Mouse (Mus musculus): Measurements from ENCODE around the gene Cryab. TPM values are rescaled to one million over a fixed set of nuclear protein-coding genes. Genes with fewer than 3 reads are reported as not detected.

Gene Cryab
- total and polyA plus RNA-seq, 3 experiments: not detected

DNA sequence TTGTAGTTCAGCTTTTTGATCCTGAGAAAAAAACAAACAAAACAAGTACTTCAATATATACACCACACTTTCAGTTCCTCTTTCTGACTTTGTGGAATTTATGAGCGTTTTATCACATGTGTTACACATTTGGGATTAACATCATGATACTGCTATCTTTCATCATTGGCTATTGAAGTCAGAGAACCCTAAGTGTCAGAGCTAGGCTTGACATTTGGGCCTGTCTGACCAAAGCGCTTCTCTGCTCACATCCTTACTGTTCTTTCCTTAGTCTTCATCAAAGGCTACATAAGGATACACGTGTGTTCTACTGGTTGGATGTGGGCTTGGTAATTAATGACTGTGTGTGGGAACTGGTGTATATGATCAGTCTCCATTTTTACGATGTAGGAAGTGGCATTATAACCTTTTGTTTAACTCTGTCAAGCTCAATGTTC is 22.9 kb downstream of the Cryab start (continued):
- TF ChIP-seq ZC3H11A (IDR thresholded peaks at IDR 0.05; ENCODE audit: low read depth, low read length) (no peak), SIN3A (IDR thresholded peaks at IDR 0.05; ENCODE audit: low read length) (peak; percentile 91)

- peaks cover 0 to 15% of the 10 kb centered on the region in 2 experiments; a peak in 2 of 4 replicates for H3K36me3 ChIP-seq (ENCODE audit: control insufficient read depth in 1 of 2, insufficient read depth in 2 of 2, low read length in 2 of 2)
- H3K27me3 ChIP-seq (ENCODE audit: control insufficient read depth in 1 of 2, insufficient read depth in 2 of 2, low read length in 2 of 2): no peaks in the 10 kb centered on the region
- peaks cover 10% of the 10 kb centered on the region for H3K79me2 ChIP-seq (ENCODE audit: control insufficient read depth, insufficient read depth, low read length, poor library complexity)
- peak within 1 kb of the TSS; percentile 88 for H3K9ac ChIP-seq (ENCODE audit: control insufficient read depth, low read depth, low read length, poor library complexity, severe bottlenecking)
- H3K4me3 ChIP-seq (ENCODE audit: control insufficient read depth in 1 of 2, insufficient read depth in 1 of 2, low read depth in 2 of 2, low read length in 2 of 2): peak within 1 kb of the TSS; percentile 55 to 95
- peak within 1 kb of the TSS; percentile 82 for H3K27ac ChIP-seq (ENCODE audit: control insufficient read depth, low read depth, low read length)
- DNase-seq (ENCODE audit: low read depth, low spot score): peak; percentile 92
- H3K4me1 ChIP-seq (ENCODE audit: control insufficient read depth in 1 of 2, insufficient read depth in 2 of 2, low read length in 2 of 2): peaks cover 0 to 12% of the 10 kb centered on the region in 2 experiments; a peak in 3 of 4 replicates
- H3K9me3 ChIP-seq (replicated peaks; ENCODE audit: insufficient read depth, low read length): no peaks in the 10 kb centered on the region
- TF ChIP-seq USF1 (IDR thresholded peaks at IDR 0.05; ENCODE audit: low read depth, low read length): no peak
- TF ChIP-seq CHD1 (IDR thresholded peaks at IDR 0.05; ENCODE audit: low read depth, low read length): no peak
- peak; percentile 55; the same call in 1 of the 2 replicates for TF ChIP-seq MYC (IDR thresholded peaks at IDR 0.05; ENCODE audit: low read depth, low read length)
- no peak for TF ChIP-seq POLR2AphosphoS5 (IDR thresholded peaks at IDR 0.05; ENCODE audit: borderline replicate concordance, low read depth, low read length)
- TF ChIP-seq MAX (IDR thresholded peaks at IDR 0.05; ENCODE audit: low read length): no peak
- TF ChIP-seq POLR2A (IDR thresholded peaks at IDR 0.05; ENCODE audit: control insufficient read depth in 1 of 2, insufficient read depth in 1 of 2, low read depth in 1 of 2, low read length in 2 of 2, poor library complexity in 1 of 2): peak; percentile 7 to 65; a peak in 3 of 4 replicates
- no peak; the same call in 1 of the 2 replicates for TF ChIP-seq ETS1 (IDR thresholded peaks at IDR 0.05; ENCODE audit: low read depth, low read length)
- no peak for TF ChIP-seq CTCF (IDR thresholded peaks at IDR 0.05 in 2 of 3, conservative IDR thresholded peaks at IDR 0.05 in 1 of 3; ENCODE audit: control insufficient read depth in 1 of 3, insufficient read depth in 1 of 3, low read depth in 2 of 3, low read length in 3 of 3, poor library complexity in 1 of 3, severe bottlenecking in 1 of 3)
- TF ChIP-seq ZKSCAN1 (IDR thresholded peaks at IDR 0.05; ENCODE audit: low read depth, low read length): no peak
- no peak for TF ChIP-seq MEF2A (IDR thresholded peaks at IDR 0.05; ENCODE audit: extremely low read depth, insufficient replicate concordance, low read depth, low read length, poor library complexity, severe bottlenecking)
- TF ChIP-seq ELF1 (IDR thresholded peaks at IDR 0.05; ENCODE audit: low read depth, low read length): no peak; the same call in 1 of the 2 replicates
- TF ChIP-seq MAFK (IDR thresholded peaks at IDR 0.05; ENCODE audit: borderline replicate concordance, low read depth, low read length): no peak
- TF ChIP-seq MAZ (IDR thresholded peaks at IDR 0.05; ENCODE audit: low read depth, low read length): no peak
- no peak for TF ChIP-seq GABPA (IDR thresholded peaks at IDR 0.05; ENCODE audit: low read depth, low read length)
- peak; percentile 59; the same call in 1 of the 2 replicates for TF ChIP-seq NRF1 (IDR thresholded peaks at IDR 0.05; ENCODE audit: insufficient read depth, low read depth, low read length, poor library complexity, severe bottlenecking)
- peak; percentile 61; the same call in 1 of the 2 replicates for TF ChIP-seq TBP (IDR thresholded peaks at IDR 0.05; ENCODE audit: low read depth, low read length)
- TF ChIP-seq GATA1 (IDR thresholded peaks at IDR 0.05; ENCODE audit: low read depth, low read length): no peak
- peak; percentile 57; the same call in 1 of the 2 replicates for TF ChIP-seq POLR2AphosphoS2 (IDR thresholded peaks at IDR 0.05; ENCODE audit: low read length)
- peak; percentile 83 for TF ChIP-seq HCFC1 (IDR thresholded peaks at IDR 0.05; ENCODE audit: low read depth, low read length)
- TF ChIP-seq ZNF384 (IDR thresholded peaks at IDR 0.05; ENCODE audit: low read depth, low read length): peak; percentile 20; the same call in 1 of the 2 replicates
- no peak for TF ChIP-seq CHD2 (IDR thresholded peaks at IDR 0.05; ENCODE audit: low read length)
- TF ChIP-seq NELFE (IDR thresholded peaks at IDR 0.05; ENCODE audit: low read depth, low read length): peak; percentile 44; the same call in 1 of the 2 replicates
- no peak for TF ChIP-seq JUND (IDR thresholded peaks at IDR 0.05; ENCODE audit: low read depth, low read length)
- TF ChIP-seq ZMIZ1 (IDR thresholded peaks at IDR 0.05; ENCODE audit: low read depth, low read length): no peak
- no peak for TF ChIP-seq KAT2A (conservative IDR thresholded peaks at IDR 0.05; ENCODE audit: low read depth, low read length)
- no peak for TF ChIP-seq ZC3H11A (IDR thresholded peaks at IDR 0.05; ENCODE audit: low read depth, low read length)
- TF ChIP-seq SIN3A (IDR thresholded peaks at IDR 0.05; ENCODE audit: low read length): peak; percentile 69
- TF ChIP-seq RAD21 (IDR thresholded peaks at IDR 0.05; ENCODE audit: low read depth, low read length): no peak
- TF ChIP-seq TCF12 (IDR thresholded peaks at IDR 0.05; ENCODE audit: low read depth, low read length): peak; percentile 30
- no peak for TF ChIP-seq TAL1 (IDR thresholded peaks at IDR 0.05; ENCODE audit: low read length)
- TF ChIP-seq RCOR1 (IDR thresholded peaks at IDR 0.05; ENCODE audit: low read depth, low read length): 0 out of 2 replicates have a peak, but pooled peaks have one; percentile 5
- peak; percentile 36 for TF ChIP-seq MXI1 (IDR thresholded peaks at IDR 0.05; ENCODE audit: low read depth, low read length)
- no peak for TF ChIP-seq MYB (IDR thresholded peaks at IDR 0.05; ENCODE audit: low read depth, low read length)
- 0 out of 2 replicates have a peak, but pooled peaks have one; percentile 58 for TF ChIP-seq UBTF (IDR thresholded peaks at IDR 0.05; ENCODE audit: borderline replicate concordance, insufficient read depth, low read depth, low read length)
These were observed 24.0 kb downstream of the Cryab start, which contains the start of the genes Alg9 and 1110032A03Rik for GRCm38 (mm10) chr9:50774991-50775612. TSS of gene Alg9 (plus strand) at chr9:50775019. TSS of gene 1110032A03Rik (minus strand) at chr9:50775520.
